ENCODE assay signal across 9 mouse cellular contexts in genomic region chr5:138657854-138658253, GRCm38 (mm10). TPM values are rescaled to one million over a fixed set of nuclear protein-coding genes. Genes with fewer than 3 reads are reported as not detected.
DNase-seq lines count a peak whose midpoint lies in the region; ATAC-seq lines count a peak whose summit lies in the region.
"Had no signal": no experiment of that assay in that cellular context is flagged by ENCODE, and none has a peak within 500 bp of the region (broad histone marks: within the 10 kb centered on the region; RNA-seq: fewer than 3 reads in every experiment).

No protein-coding gene starts in this region.

- peak; percentile 67; the same call in 1 of the 2 replicates for ATAC-seq in forebrain, embryonic 12.5 days (ENCODE audit: low FRiP score)
- ATAC-seq in inflammation-experienced regulatory T-cells, adult 6 months = peak; percentile 79
- peak; percentile 52 for ATAC-seq in midbrain, embryonic 11.5 days (ENCODE audit: low FRiP score)
- peak; percentile 22; the same call in 1 of the 2 replicates for ATAC-seq in stomach, embryonic 15.5 days (ENCODE audit: insufficient read depth, low FRiP score, low read depth)

- H3K4me1 ChIP-seq in forebrain, embryonic 12.5 days = no peaks in the 10 kb centered on the region
- no peaks in the 10 kb centered on the region for H3K4me1 ChIP-seq in midbrain, embryonic 11.5 days (ENCODE audit: control insufficient read depth, insufficient read depth, low read length)
- no peaks in the 10 kb centered on the region for H3K4me1 ChIP-seq in stomach, embryonic 15.5 days

- 32% methylated on average over 6 of the region's 6 CpGs for WGBS in forebrain, embryonic 12.5 days
- WGBS in midbrain, embryonic 11.5 days = 36% methylated on average over 6 of the region's 6 CpGs
- 36% methylated on average over 6 of the region's 6 CpGs for WGBS in stomach, embryonic 15.5 days

- no peaks in the 10 kb centered on the region for H3K36me3 ChIP-seq in forebrain, embryonic 12.5 days (replicated peaks)
- no peaks in the 10 kb centered on the region for H3K36me3 ChIP-seq in midbrain, embryonic 11.5 days (ENCODE audit: control insufficient read depth, insufficient read depth, low read length)
- H3K36me3 ChIP-seq in stomach, embryonic 15.5 days = no peaks in the 10 kb centered on the region

- intact Hi-C loops in left cerebral cortex, postnatal 4 days (cut with DNase I) = no loop called here
- intact Hi-C loops in left cerebral cortex, postnatal 10 days (cut with DNase I) = no loop called here

- no peak overlapping the region for H3K27ac ChIP-seq in forebrain, embryonic 12.5 days
- H3K27ac ChIP-seq in midbrain, embryonic 11.5 days (ENCODE audit: low read depth, low read length) = no peak overlapping the region
- H3K27ac ChIP-seq in stomach, embryonic 15.5 days = no peak overlapping the region

- H3K4me2 ChIP-seq in forebrain, embryonic 12.5 days = no peak overlapping the region
- H3K4me2 ChIP-seq in midbrain, embryonic 11.5 days = no peak overlapping the region
- no peak overlapping the region for H3K4me2 ChIP-seq in stomach, embryonic 15.5 days

- no peak overlapping the region for H3K9ac ChIP-seq in forebrain, embryonic 12.5 days
- H3K9ac ChIP-seq in midbrain, embryonic 11.5 days (ENCODE audit: low read length) = no peak overlapping the region
- no peak overlapping the region for H3K9ac ChIP-seq in stomach, embryonic 15.5 days

- no peaks in the 10 kb centered on the region for H3K27me3 ChIP-seq in forebrain, embryonic 12.5 days
- H3K27me3 ChIP-seq in midbrain, embryonic 11.5 days (ENCODE audit: control insufficient read depth, insufficient read depth, low read length) = no peaks in the 10 kb centered on the region
- no peaks in the 10 kb centered on the region for H3K27me3 ChIP-seq in stomach, embryonic 15.5 days (replicated peaks)
- H3K27me3 ChIP-seq: megakaryocyte, embryonic 14.5 days had no signal

- H3K9me3 ChIP-seq in forebrain, embryonic 12.5 days = no peaks in the 10 kb centered on the region
- H3K9me3 ChIP-seq in midbrain, embryonic 11.5 days (ENCODE audit: control insufficient read depth, low read length) = no peaks in the 10 kb centered on the region
- no peaks in the 10 kb centered on the region for H3K9me3 ChIP-seq in stomach, embryonic 15.5 days
- H3K9me3 ChIP-seq: megakaryocyte, embryonic 14.5 days had no signal

- H3K4me3 ChIP-seq in forebrain, embryonic 12.5 days (replicated peaks) = no peak overlapping the region
- no peak overlapping the region for H3K4me3 ChIP-seq in midbrain, embryonic 11.5 days (ENCODE audit: low read depth, low read length)
- no peak overlapping the region for H3K4me3 ChIP-seq in stomach, embryonic 15.5 days (replicated peaks)
- H3K4me3 ChIP-seq: megakaryocyte, embryonic 14.5 days had no signal

- DNase-seq in left cerebral cortex, adult 11 months (ENCODE audit: low spot score) = peak; percentile 36
- no peak for DNase-seq in left cerebral cortex, postnatal 4 days
- peak; percentile 49 for DNase-seq in c-Kit-positive CD71-negative TER-119-negative erythroid progenitor cells, embryonic 14.5 days (ENCODE audit: low read depth)
- DNase-seq in left cerebral cortex, postnatal 10 days (ENCODE audit: extremely low spot score in 1 of 2, low spot score in 2 of 2) = peak; percentile 22 to 24
- peak; percentile 91 for DNase-seq in midbrain, embryonic 11.5 days (ENCODE audit: low spot score, missing footprints)

RNA-seq across cellular contexts. Expression of gene A430033K04Rik, which starts 35.2 kb away (rescaled TPM):
- 10 to 100 TPM; 17.3 to 17.8 TPM for total RNA-seq in left cerebral cortex, postnatal 4 days (2021)
- 15.9 and 17.6 TPM in 2 replicates for polyA plus RNA-seq in forebrain, embryonic 12.5 days (2016; fragmentation: Nextera tagmentation; extraction: Ambion mirVana)
- 10 to 100 TPM in 1 of 3 experiments, 1 to 10 TPM in 2; 6.2 to 11.7 (median 8.7) TPM for polyA plus RNA-seq in inflammation-experienced regulatory T-cells, adult 6 months (2017; shearing (Covaris generic))
- total RNA-seq in left cerebral cortex, postnatal 10 days (2021) = 10 to 100 TPM; 12.1 to 12.6 TPM
- polyA plus RNA-seq in midbrain, embryonic 11.5 days (2014; fragmentation: Nextera tagmentation; extraction: Ambion mirVana) = 10.6 and 11.2 TPM in 2 replicates
- 12.1 and 12.5 TPM in 2 replicates for polyA plus RNA-seq in stomach, embryonic 15.5 days (2015; fragmentation: Nextera tagmentation; extraction: Ambion mirVana)

RNA-seq across cellular contexts. Expression of gene Zfp68, which starts 38.3 kb away (rescaled TPM):
- 10 to 100 TPM; 48.0 to 55.3 TPM for total RNA-seq in left cerebral cortex, postnatal 4 days (2021)
- 79.6 and 81.4 TPM in 2 replicates for polyA plus RNA-seq in forebrain, embryonic 12.5 days (2016; fragmentation: Nextera tagmentation; extraction: Ambion mirVana)
- polyA plus RNA-seq in inflammation-experienced regulatory T-cells, adult 6 months (2017; shearing (Covaris generic)) = 10 to 100 TPM; 47.2 to 51.3 (median 50.6) TPM
- 10 to 100 TPM; 27.0 to 27.2 TPM for total RNA-seq in left cerebral cortex, postnatal 10 days (2021)
- polyA plus RNA-seq in midbrain, embryonic 11.5 days (2014; fragmentation: Nextera tagmentation; extraction: Ambion mirVana) = 73.1 and 81.9 TPM in 2 replicates
- polyA plus RNA-seq in stomach, embryonic 15.5 days (2015; fragmentation: Nextera tagmentation; extraction: Ambion mirVana) = 60.8 TPM in 2 replicates

Comparison
In these comparisons a context has a peak if more than half of its experiments do, and no peak if none do; other contexts are left out.
1. ATAC-seq: peak in every context shown above with its lines; median percentile 79 in inflammation-experienced regulatory T-cells, adult 6 months; 67 in forebrain, embryonic 12.5 days; 52 in midbrain, embryonic 11.5 days; 22 in stomach, embryonic 15.5 days.